Mouse (Mus musculus) liver, embryonic 14.5 days (tissue): ENCODE data around the gene Slc2a1. TPM values are rescaled to one million over a fixed set of nuclear protein-coding genes. Genes with fewer than 3 reads are reported as not detected.

ENCODE experiments used
- ATAC-seq: fragments of 200-750 bp; cut with Nextera tagmentation; 2 replicates; pipeline ENCODE4 v1.8.0; 2017; ENCODE audit warnings: moderate number of reproducible peaks, mild to moderate bottlenecking, moderate library complexity; ENCODE audit not compliant: insufficient read depth
- DNase-seq, 3 experiments: peaks; one replicate each; pipeline ENCODE4 v3.0.0-alpha.2; 2012 to 2013; ENCODE audit warnings: low read depth in 3 of 3, low spot score in 3 of 3
- H3K27ac ChIP-seq: fragments of 300-500 bp; sonication (generic); 2 replicates; pipeline ENCODE4 v1.5.1; 2014; ENCODE audit warnings: moderate library complexity, mild to moderate bottlenecking, control low read depth, inconsistent platforms
- H3K27me3 ChIP-seq: fragments of 300-500 bp; sonication (generic); 2 replicates; pipeline ENCODE4 v1.6.1; 2014; ENCODE audit warnings: mild to moderate bottlenecking, low read length, moderate library complexity; ENCODE audit not compliant: control insufficient read depth, insufficient read depth
- H3K36me3 ChIP-seq: fragments of 300-500 bp; sonication (generic); replicated peaks from 2 replicates; pipeline ENCODE4 v1.6.1; 2014; ENCODE audit warnings: low read depth; ENCODE audit not compliant: control insufficient read depth, insufficient read depth
- H3K4me1 ChIP-seq, 2 experiments: fragments of 200-500 bp in 1 of 2; fragments of 300-500 bp in 1 of 2; sonication (generic) in 1 of 2; replicated peaks; 2 replicates each; pipeline ENCODE4 v1.6.1; 2012 to 2014; ENCODE audit warnings: antibody characterized with exemption in 1 of 2, inconsistent platforms in 1 of 2, low read length in 1 of 2; ENCODE audit not compliant: control insufficient read depth in 2 of 2, insufficient read depth in 2 of 2
- H3K4me2 ChIP-seq: fragments of 300-500 bp; sonication (generic); 2 replicates; pipeline ENCODE4 v1.6.1; 2014; ENCODE audit warnings: low read depth, mild to moderate bottlenecking, control low read depth, moderate library complexity
- H3K4me3 ChIP-seq, 2 experiments: fragments of 200-500 bp in 1 of 2; fragments of 300-500 bp in 1 of 2; sonication (generic) in 1 of 2; 2 replicates each; pipeline ENCODE4 v1.5.1; 2012 to 2014; ENCODE audit warnings: low read depth in 2 of 2, low read length in 2 of 2, mild to moderate bottlenecking in 2 of 2, control low read depth in 1 of 2, inconsistent platforms in 1 of 2, moderate library complexity in 1 of 2; ENCODE audit not compliant: insufficient read depth in 1 of 2
- H3K9ac ChIP-seq: fragments of 300-500 bp; sonication (generic); replicated peaks from 2 replicates; pipeline ENCODE4 v1.6.1; 2014; ENCODE audit warnings: mild to moderate bottlenecking, control low read depth, moderate library complexity
- H3K9me3 ChIP-seq: fragments of 300-500 bp; sonication (generic); 2 replicates; pipeline ENCODE4 v1.6.1; 2016; ENCODE audit warnings: low read length, mixed read lengths; ENCODE audit not compliant: control insufficient read depth
- CTCF ChIP-seq: IDR thresholded peaks from 2 replicates; pipeline ENCODE4 v1.5.1; 2016; ENCODE audit warnings: antibody characterized with exemption, low read depth, control low read depth
- EP300 ChIP-seq: IDR thresholded peaks from 2 replicates; pipeline ENCODE4 v1.6.1; 2016; ENCODE audit warnings: antibody characterized with exemption, low read depth
- WGBS: fragments of 180-500 bp; shearing (Covaris S2); extraction: QIAGEN DNeasy Blood & Tissue Kit; methylation state at CpG from one replicate; pipeline ENCODE4 v1.1.7; 2014; ENCODE audit not compliant: insufficient replicate concordance; 5-methylcytosine and 5-hydroxymethylcytosine counted together
- polyA plus RNA-seq, 2 experiments: library from polyadenylated mRNA; depleted of rRNA in 1 of 2; stranded (reverse) in 1 of 2; unstranded in 1 of 2; fragments of >200 nt; fragmentation: Nextera tagmentation in 1 of 2; extraction: Ambion mirVana in 1 of 2; gene quantifications; 2 replicates each; pipeline versions ENCODE4 v1.2.1 to v1.2.3; 2012 to 2014

The Slc2a1 gene
- polyA plus RNA-seq, 2 experiments: 173 to 259 TPM

DNA sequence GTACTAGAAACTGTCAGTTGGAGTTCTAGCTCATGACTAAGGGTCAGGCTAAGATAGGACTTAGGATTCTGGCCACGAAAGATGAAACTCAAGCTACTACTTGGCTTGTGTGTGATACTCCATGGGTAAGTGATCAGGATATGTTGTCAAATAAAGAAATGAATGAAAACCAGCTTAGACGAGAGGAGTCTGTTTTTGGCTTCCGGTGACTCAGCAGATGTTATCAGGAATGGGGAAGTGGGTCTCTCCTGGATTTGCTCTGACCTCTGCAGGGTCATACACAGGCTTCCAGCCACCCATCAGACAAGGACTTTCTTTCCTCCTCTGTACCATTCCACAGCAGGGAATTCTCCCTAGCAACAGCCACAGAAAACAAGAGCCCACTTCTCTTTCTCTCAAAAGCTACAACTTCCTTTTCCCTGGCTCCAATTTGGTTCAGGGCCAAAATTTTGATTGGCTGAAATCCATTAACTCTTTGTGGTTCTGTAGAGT is 25.7 kb upstream of the Slc2a1 start:
- TF ChIP-seq EP300: no peak
- TF ChIP-seq CTCF: no peak
- H3K4me3 ChIP-seq: no peak overlapping the region
- H3K9ac ChIP-seq: no peak overlapping the region
- H3K27me3 ChIP-seq: no peaks in the 10 kb centered on the region
- no peaks in the 10 kb centered on the region for H3K36me3 ChIP-seq
- DNase-seq (peak in 1 of 3 experiments; percentile 27), ATAC-seq (no peak)
- no peak overlapping the region for H3K27ac ChIP-seq
- WGBS: 15% methylated on average over 3 of the region's 3 CpGs
- no peak overlapping the region for H3K4me2 ChIP-seq
- no peaks in the 10 kb centered on the region for H3K9me3 ChIP-seq
- H3K4me1 ChIP-seq: peaks cover 17 to 24% of the 10 kb centered on the region in 2 experiments

- TF ChIP-seq CTCF (no peak), EP300 (no peak)
- DNase-seq: no peak
- Histone ChIP-seq H3K4me1 (peaks cover 0 to 8% of the 10 kb centered on the region in 2 experiments; a peak in 3 of 4 replicates), H3K36me3 (no peaks in the 10 kb centered on the region), H3K4me3 (no peak overlapping the region), H3K4me2 (no peak overlapping the region), H3K27ac (no peak overlapping the region), H3K27me3 (peaks cover 2% of the 10 kb centered on the region; the same call in 1 of the 2 replicates), H3K9ac (no peak overlapping the region), H3K9me3 (no peaks in the 10 kb centered on the region)
- ATAC-seq: no peak
- WGBS: 45% methylated on average over 2 of the region's 2 CpGs
These were observed 20.1 kb upstream of the Slc2a1 start for GRCm38 (mm10) chr4:119088424-119088823.

DNA sequence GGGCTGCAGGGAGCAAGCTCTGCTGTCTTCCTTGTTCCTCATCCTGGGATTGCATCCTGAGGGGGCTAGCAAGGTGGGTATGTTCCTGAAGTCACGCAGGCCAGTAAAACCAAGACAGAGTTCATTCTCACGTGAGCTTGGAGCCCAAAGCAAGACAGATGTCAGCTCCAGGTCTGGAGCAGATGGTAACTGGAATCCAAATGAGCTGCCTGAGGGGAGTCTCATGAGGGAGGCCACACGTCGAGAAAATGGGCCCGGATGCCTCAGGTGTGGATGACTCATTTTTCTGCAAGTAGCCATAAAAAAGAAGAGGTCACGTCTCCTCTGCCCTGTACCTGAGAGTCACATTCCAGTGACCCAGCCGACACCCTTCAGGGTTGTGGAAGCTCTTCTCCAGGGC is 14.6 kb upstream of the Slc2a1 start:
- Histone ChIP-seq H3K4me3 (no peak overlapping the region), H3K4me2 (no peak overlapping the region), H3K9ac (no peak overlapping the region), H3K27ac (no peak overlapping the region), H3K27me3 (no peaks in the 10 kb centered on the region), H3K4me1 (peaks cover 0 to 6% of the 10 kb centered on the region in 2 experiments; a peak in 3 of 4 replicates), H3K36me3 (no peaks in the 10 kb centered on the region), H3K9me3 (no peaks in the 10 kb centered on the region)
- TF ChIP-seq EP300 (no peak), CTCF (no peak)
- WGBS: 70% methylated on average over 7 of the region's 7 CpGs
- DNase-seq (no peak), ATAC-seq (no peak)

DNA sequence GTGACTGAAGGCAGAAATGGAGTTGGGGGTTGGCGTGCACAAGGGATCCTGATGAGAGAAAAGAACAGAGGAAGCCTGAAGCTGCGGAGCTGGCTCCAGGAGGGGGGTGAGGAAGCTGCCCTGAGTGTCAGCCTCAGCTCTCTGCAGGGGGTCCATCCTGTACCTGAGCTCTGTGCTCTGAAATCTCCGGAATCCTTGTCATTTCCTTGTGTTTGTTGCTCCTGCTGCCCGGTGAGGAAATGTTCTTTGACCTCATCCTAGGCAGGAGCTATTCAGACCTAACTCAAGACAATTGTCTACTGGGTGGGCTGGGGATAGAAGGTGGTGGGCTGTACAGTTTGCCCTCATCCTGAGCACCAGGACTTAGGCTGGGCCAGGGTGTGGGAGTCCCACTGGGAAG is 13.5 kb upstream of the Slc2a1 start:
- no peaks in the 10 kb centered on the region for H3K36me3 ChIP-seq
- WGBS: 50% methylated on average over 4 of the region's 4 CpGs
- H3K9ac ChIP-seq: no peak overlapping the region; the same call in 1 of the 2 replicates
- DNase-seq: no peak
- no peak overlapping the region for H3K27ac ChIP-seq
- TF ChIP-seq EP300: no peak
- TF ChIP-seq CTCF: no peak
- peaks cover 0 to 2% of the 10 kb centered on the region in 2 experiments; a peak in 3 of 4 replicates for H3K4me1 ChIP-seq
- H3K4me3 ChIP-seq: no peak overlapping the region
- no peaks in the 10 kb centered on the region for H3K27me3 ChIP-seq
- no peak for ATAC-seq
- H3K9me3 ChIP-seq: no peaks in the 10 kb centered on the region
- H3K4me2 ChIP-seq: no peak overlapping the region

- ATAC-seq (no peak), DNase-seq (no peak)
- Histone ChIP-seq H3K4me3 (no peak overlapping the region), H3K27ac (no peak overlapping the region), H3K9me3 (no peaks in the 10 kb centered on the region), H3K36me3 (no peaks in the 10 kb centered on the region), H3K9ac (no peak overlapping the region), H3K4me2 (no peak overlapping the region), H3K4me1 (peaks cover 0 to 5% of the 10 kb centered on the region in 2 experiments), H3K27me3 (no peaks in the 10 kb centered on the region)
- no peak for TF ChIP-seq EP300
- TF ChIP-seq CTCF: no peak
- 60% methylated on average over 3 of the region's 3 CpGs for WGBS
These were observed 12.1 kb upstream of the Slc2a1 start for GRCm38 (mm10) chr4:119096401-119096800.
